Mouse (Mus musculus): ENCODE measurements around the gene Slc22a19. TPM values are rescaled to one million over a fixed set of nuclear protein-coding genes. Genes with fewer than 3 reads are reported as not detected.
"Not testable (repeated sequence)": the region's sequence is repeated elsewhere in the genome, so short reads cannot be mapped to it uniquely, and the experiment has no call there.

Slc22a19 gene
- not detected in 2 replicates for total RNA-seq (2017)

DNA sequence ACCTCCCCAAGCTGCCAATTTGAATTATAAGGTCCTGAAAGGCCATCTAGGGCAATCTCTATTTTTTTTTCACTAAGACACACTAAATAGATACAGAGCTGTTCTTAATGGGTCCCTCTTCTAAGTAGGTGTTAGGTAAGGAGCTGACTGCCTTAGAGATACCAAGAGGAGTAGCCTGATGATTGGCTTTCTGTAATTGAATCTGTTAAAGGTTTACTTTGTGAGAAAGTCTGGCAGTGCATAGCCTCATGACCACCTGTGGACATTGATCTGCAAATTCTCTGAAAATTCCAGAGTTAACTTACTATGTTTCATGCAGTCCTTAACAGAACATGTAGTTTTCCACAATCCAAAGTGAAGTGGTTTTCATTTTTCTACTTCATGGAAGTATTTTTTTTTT is at the start of gene Slc22a19:
TSS of gene Slc22a19 (minus strand) at position 163 of the 400 bp plus-strand sequence.
- no peak for ATAC-seq (replicated peaks; ENCODE audit: low read depth, poor library complexity, severe bottlenecking)

DNA sequence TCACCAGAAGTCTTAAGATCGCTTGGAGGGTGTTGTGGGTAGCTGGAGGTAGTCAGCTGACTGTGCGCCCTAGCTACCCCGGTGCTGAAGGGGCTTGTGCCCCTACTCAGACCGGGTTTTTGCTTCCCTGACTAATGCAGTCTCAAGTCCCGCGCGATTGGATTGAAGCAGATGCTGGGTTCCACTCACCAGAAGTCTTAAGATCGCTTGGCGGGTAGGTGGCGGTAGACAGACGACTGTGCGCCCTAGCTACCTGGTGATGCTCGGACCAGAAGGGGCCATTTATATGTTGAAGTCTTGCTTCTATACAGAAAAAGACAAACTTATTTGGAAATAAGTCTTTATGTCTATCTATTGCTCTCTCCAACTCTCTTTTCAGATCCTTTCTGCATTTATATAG is 42.3 kb upstream of the Slc22a19 start:
- not testable (repeated sequence) for ATAC-seq (replicated peaks; ENCODE audit: low read depth, poor library complexity, severe bottlenecking)

DNA sequence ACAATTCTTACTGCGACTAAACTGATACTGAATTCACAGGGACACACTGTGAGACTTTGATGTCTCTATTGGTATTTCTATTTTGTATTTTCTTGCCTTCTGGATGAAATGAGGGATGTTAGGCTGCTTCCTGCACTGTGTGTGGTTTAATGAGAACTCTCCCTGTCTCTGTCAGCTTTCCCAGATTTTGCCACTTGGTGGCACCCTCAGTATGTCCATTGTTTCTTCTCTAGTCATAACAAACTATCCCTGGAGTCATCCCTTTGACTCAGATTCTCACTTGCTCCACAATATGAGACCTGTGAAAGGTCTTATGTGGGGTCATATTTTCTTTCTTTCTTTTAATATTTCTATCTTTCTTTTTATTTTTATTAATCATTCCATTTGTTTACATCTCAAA is 18.4 kb upstream of the Slc22a19 start:
- no peak for ATAC-seq (replicated peaks; ENCODE audit: low read depth, poor library complexity, severe bottlenecking)

- not testable (repeated sequence) for ATAC-seq (replicated peaks; ENCODE audit: low read depth, poor library complexity, severe bottlenecking)
Measured at GRCm38 (mm10) chr19:7693104-7693503, 18.0 kb downstream of the Slc22a19 start.

GRCm38 (mm10) chr19:7691259-7691658 is 19.9 kb downstream of the Slc22a19 start:
- ATAC-seq (replicated peaks; ENCODE audit: low read depth, poor library complexity, severe bottlenecking): no peak

DNA sequence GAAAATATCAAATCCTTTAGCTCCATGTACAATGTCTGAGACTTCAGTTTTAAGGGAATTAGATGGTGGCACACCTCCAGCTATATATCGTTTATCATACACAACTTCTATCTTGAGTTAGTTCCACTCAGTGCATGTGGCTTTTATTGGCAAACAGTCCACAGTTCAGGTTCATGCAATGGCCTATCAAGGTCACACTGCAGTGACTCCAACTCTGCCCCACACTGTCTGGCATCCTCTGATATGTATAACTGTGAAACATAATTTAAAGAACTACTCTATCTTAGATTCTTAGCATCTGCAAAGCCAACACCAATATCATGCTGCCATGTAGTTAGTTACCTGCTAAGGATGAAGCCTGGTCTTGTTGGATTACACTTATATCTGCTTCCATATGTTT is 23.1 kb downstream of the Slc22a19 start:
- ATAC-seq (replicated peaks; ENCODE audit: low read depth, poor library complexity, severe bottlenecking): no peak

- no peak for ATAC-seq (replicated peaks; ENCODE audit: low read depth, poor library complexity, severe bottlenecking)
Measured at GRCm38 (mm10) chr19:7672033-7672432, 39.1 kb downstream of the Slc22a19 start.

DNA sequence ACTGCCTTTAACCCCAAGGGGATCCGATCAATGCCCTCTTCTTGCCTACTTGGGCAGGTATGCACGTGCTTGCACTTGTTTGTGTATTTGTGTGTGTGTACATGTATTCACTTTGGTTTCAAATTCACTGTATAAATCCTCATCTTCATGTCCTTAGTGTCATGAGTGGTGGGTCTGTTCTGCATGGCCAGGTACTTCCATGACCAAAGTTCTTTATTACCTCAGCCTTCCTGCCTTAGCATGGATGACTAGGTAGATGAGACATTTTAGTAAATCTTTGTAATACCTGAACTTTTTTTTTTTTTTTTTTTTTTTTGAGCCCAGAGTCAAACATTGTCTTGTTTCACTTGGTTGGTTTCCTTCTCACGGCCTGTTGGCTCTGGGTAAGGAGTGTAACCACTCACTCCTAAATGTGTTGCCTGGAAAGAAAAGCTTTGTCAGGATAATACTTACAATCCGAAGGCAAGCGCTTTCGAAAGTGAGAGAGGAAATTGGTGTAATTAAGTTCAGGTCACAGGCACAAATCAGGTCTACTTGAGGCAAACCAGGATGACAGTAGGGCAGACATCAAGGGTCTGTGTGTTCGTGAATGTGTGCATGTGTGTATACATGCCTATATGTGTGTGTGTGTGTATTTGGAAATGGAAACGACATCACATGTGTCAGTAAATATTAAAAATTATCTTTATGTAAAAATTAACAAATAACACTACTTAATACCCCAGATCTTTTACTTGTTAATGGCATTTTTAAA is 62.0 kb downstream of the Slc22a19 start:
- no peak for ATAC-seq (replicated peaks; ENCODE audit: low read depth, poor library complexity, severe bottlenecking)

GRCm38 (mm10) chr19:7633786-7634185 is 77.3 kb downstream of the Slc22a19 start:
- no peak for ATAC-seq (replicated peaks; ENCODE audit: low read depth, poor library complexity, severe bottlenecking)

- no peak for ATAC-seq (replicated peaks; ENCODE audit: low read depth, poor library complexity, severe bottlenecking)
Measured at GRCm38 (mm10) chr19:7633021-7633420, 78.1 kb downstream of the Slc22a19 start.

Other genes with a start within 250 kb of the Slc22a19 start
- gene Rtn3, start 228.0 kb downstream of the Slc22a19 start, total RNA-seq (2017): 85.4 and 85.6 TPM in 2 replicates
- 76.9 and 116 TPM in 2 replicates for gene Atl3, start 217.3 kb downstream of the Slc22a19 start, total RNA-seq (2017)
- gene Pla2g16, start 153.9 kb downstream of the Slc22a19 start, total RNA-seq (2017): 19.6 and 28.0 TPM in 2 replicates
- not detected in 2 replicates for gene Lgals12, start 104.1 kb downstream of the Slc22a19 start, total RNA-seq (2017)
- not detected in 2 replicates for gene Hrasls5, start 98.8 kb downstream of the Slc22a19 start, total RNA-seq (2017)
- not detected in 2 replicates for gene Slc22a26, start 91.4 kb upstream of the Slc22a19 start, total RNA-seq (2017)

Measured in common myeloid progenitor, adult 5-6 weeks (primary cell).